Mouse (Mus musculus) inflammation-experienced regulatory T-cells, adult 6 months (primary cell): ENCODE results near the gene Med11. TPM values are rescaled to one million over a fixed set of nuclear protein-coding genes. Genes with fewer than 3 reads are reported as not detected.

ENCODE experiments used
- polyA plus RNA-seq, 3 experiments: library from polyadenylated mRNA; unstranded; fragments of 100-300 nt; shearing (Covaris generic); gene quantifications; one replicate each; pipeline ENCODE4 v1.2.1; 2017

The Med11 gene
- polyA plus RNA-seq, 3 experiments from 2014 or later = 76.7 to 81.3 (median 80.3) TPM

Other genes with a start within 250 kb of the Med11 start
- gene Slc16a11, start 239.2 kb upstream of the Med11 start, polyA plus RNA-seq = under 1 TPM in 1 of 3 experiments, not detected in 2; 0.52 TPM
- 1 to 10 TPM; 2.3 to 4.3 (median 3.2) TPM for gene Slc16a13, start 230.9 kb upstream of the Med11 start, polyA plus RNA-seq
- under 1 TPM in 1 of 3 experiments, not detected in 2; 0.39 TPM for gene Bcl6b, start 222.1 kb upstream of the Med11 start, polyA plus RNA-seq
- gene 0610010K14Rik, start 214.0 kb upstream of the Med11 start, polyA plus RNA-seq = 100 to 1,000 TPM; 133 to 147 (median 134) TPM
- gene Gm21988, start 212.1 kb upstream of the Med11 start, polyA plus RNA-seq = 10 to 100 TPM in 1 of 3 experiments, 1 to 10 TPM in 2; 2.7 to 11.1 (median 6.1) TPM
- 100 to 1,000 TPM; 207 to 275 (median 255) TPM for gene Rnasek, start 212.1 kb upstream of the Med11 start, polyA plus RNA-seq
- under 1 TPM in 1 of 3 experiments, not detected in 2; 0.47 TPM for gene Alox12, start 196.6 kb upstream of the Med11 start, polyA plus RNA-seq
- not detected for gene Alox12e, start 129.3 kb upstream of the Med11 start, polyA plus RNA-seq
- gene Alox15, start 99.9 kb upstream of the Med11 start, polyA plus RNA-seq = under 1 TPM; 0.24 to 0.59 (median 0.26) TPM
- 1 to 10 TPM; 5.2 to 7.3 (median 6.5) TPM for gene Pelp1, start 41.9 kb upstream of the Med11 start, polyA plus RNA-seq
- gene Arrb2, start 19.3 kb upstream of the Med11 start, polyA plus RNA-seq = 100 to 1,000 TPM in 2 of 3 experiments, 10 to 100 TPM in 1; 50.6 to 129 (median 119) TPM
- not detected for gene Zmynd15, start 7.5 kb downstream of the Med11 start, polyA plus RNA-seq
- under 1 TPM; 0.62 to 0.85 (median 0.72) TPM for gene Cxcl16, start 8.1 kb downstream of the Med11 start, polyA plus RNA-seq
- 1 to 10 TPM; 1.6 to 3.2 (median 2.3) TPM for gene Tm4sf5, start 53.3 kb downstream of the Med11 start, polyA plus RNA-seq
- not detected for gene Vmo1, start 62.7 kb downstream of the Med11 start, polyA plus RNA-seq
- not detected for gene Gltpd2, start 67.3 kb downstream of the Med11 start, polyA plus RNA-seq
- gene Psmb6, start 73.4 kb downstream of the Med11 start, polyA plus RNA-seq = 100 to 1,000 TPM; 376 to 387 (median 385) TPM
- gene Gm40193, start 81.0 kb downstream of the Med11 start, polyA plus RNA-seq = not detected
- gene Pld2, start 88.1 kb downstream of the Med11 start, polyA plus RNA-seq = 1 to 10 TPM; 1.8 to 2.1 (median 2.0) TPM
- gene Mink1, start 111.0 kb downstream of the Med11 start, polyA plus RNA-seq = 10 to 100 TPM in 1 of 3 experiments, 1 to 10 TPM in 2; 6.2 to 11.8 (median 9.2) TPM
- not detected for gene 4930544D05Rik, start 163.9 kb downstream of the Med11 start, polyA plus RNA-seq
- gene Chrne, start 167.3 kb downstream of the Med11 start, polyA plus RNA-seq = 1 to 10 TPM in 1 of 3 experiments, under 1 TPM in 2; 0.51 to 3.0 (median 0.78) TPM
- under 1 TPM; 0.17 to 0.69 (median 0.21) TPM for gene Gp1ba, start 187.2 kb downstream of the Med11 start, polyA plus RNA-seq
- 100 to 1,000 TPM; 276 to 454 (median 423) TPM for gene Rnf167, start 195.3 kb downstream of the Med11 start, polyA plus RNA-seq
- 100 to 1,000 TPM in 2 of 3 experiments, 10 to 100 TPM in 1; 85.3 to 111 (median 111) TPM for gene Slc25a11, start 195.6 kb downstream of the Med11 start, polyA plus RNA-seq
- gene Pfn1, start 202.7 kb downstream of the Med11 start, polyA plus RNA-seq = 1,000 to 10,000 TPM; 3,037 to 4,758 (median 3,214) TPM
- gene Eno3, start 205.3 kb downstream of the Med11 start, polyA plus RNA-seq = 10 to 100 TPM in 2 of 3 experiments, 1 to 10 TPM in 1; 6.2 to 27.4 (median 21.7) TPM
- gene Spag7, start 217.5 kb downstream of the Med11 start, polyA plus RNA-seq = 100 to 1,000 TPM; 131 to 155 (median 137) TPM
- gene Camta2, start 236.2 kb downstream of the Med11 start, polyA plus RNA-seq = 10 to 100 TPM; 11.5 to 17.1 (median 12.8) TPM
- gene Inca1, start 248.2 kb downstream of the Med11 start, polyA plus RNA-seq = 1 to 10 TPM in 1 of 3 experiments, under 1 TPM in 1, not detected in 1; 0.44 to 1.0 TPM
- 1 to 10 TPM in 2 of 3 experiments, under 1 TPM in 1; 0.99 to 2.0 (median 1.3) TPM for gene Kif1c, start 248.6 kb downstream of the Med11 start, polyA plus RNA-seq